Mouse (Mus musculus): ENCODE data around the gene Wdr48. TPM values are rescaled to one million over a fixed set of nuclear protein-coding genes. Genes with fewer than 3 reads are reported as not detected.

Wdr48 gene
- polyA plus RNA-seq, 1 experiment from 2014 or later: 71.8 TPM

Other genes starting within 250 kb of the Wdr48 start
- gene Scn10a, start 175.6 kb upstream of the Wdr48 start, polyA plus RNA-seq (2014; fragmentation: Nextera tagmentation; extraction: Ambion mirVana): 0.26 and 0.36 TPM in 2 replicates
- 0.03 TPM in 1 of 2 replicates, not detected in the other for gene Scn11a, start 69.4 kb upstream of the Wdr48 start, polyA plus RNA-seq (2014; fragmentation: Nextera tagmentation; extraction: Ambion mirVana)
- gene Gorasp1, start 42.7 kb downstream of the Wdr48 start, polyA plus RNA-seq (2014; fragmentation: Nextera tagmentation; extraction: Ambion mirVana): 17.3 and 18.5 TPM in 2 replicates
- gene Ttc21a, start 42.7 kb downstream of the Wdr48 start, polyA plus RNA-seq (2014; fragmentation: Nextera tagmentation; extraction: Ambion mirVana): 0.23 and 0.60 TPM in 2 replicates
- 0.62 and 1.3 TPM in 2 replicates for gene Csrnp1, start 89.8 kb downstream of the Wdr48 start, polyA plus RNA-seq (2014; fragmentation: Nextera tagmentation; extraction: Ambion mirVana)
- 0.04 TPM in 1 of 2 replicates, not detected in the other for gene Xirp1, start 128.7 kb downstream of the Wdr48 start, polyA plus RNA-seq (2014; fragmentation: Nextera tagmentation; extraction: Ambion mirVana)
- 4.3 and 7.2 TPM in 2 replicates for gene Cx3cr1, start 175.0 kb downstream of the Wdr48 start, polyA plus RNA-seq (2014; fragmentation: Nextera tagmentation; extraction: Ambion mirVana)
- not detected in 2 replicates for gene Ccr8, start 197.2 kb downstream of the Wdr48 start, polyA plus RNA-seq (2014; fragmentation: Nextera tagmentation; extraction: Ambion mirVana)
- gene Slc25a38, start 215.5 kb downstream of the Wdr48 start, polyA plus RNA-seq (2014; fragmentation: Nextera tagmentation; extraction: Ambion mirVana): 40.8 and 41.7 TPM in 2 replicates
- 1,430 and 1,488 TPM in 2 replicates for gene Rpsa, start 232.8 kb downstream of the Wdr48 start, polyA plus RNA-seq (2014; fragmentation: Nextera tagmentation; extraction: Ambion mirVana)

Measured in hindbrain, embryonic 11.5 days (tissue).